Mouse (Mus musculus) lung, adult 2 months (tissue): ENCODE results near the gene Hipk4. TPM values are rescaled to one million over a fixed set of nuclear protein-coding genes. Genes with fewer than 3 reads are reported as not detected.

Experiments used
- DNase-seq: peaks from one replicate; pipeline ENCODE4 v3.0.0; 2022
- H3K4me1 ChIP-seq: fragments of 200-500 bp; 2 replicates; pipeline ENCODE4 v1.6.1; 2011; ENCODE audit warnings: low read length; ENCODE audit not compliant: control insufficient read depth, insufficient read depth
- H3K4me3 ChIP-seq: fragments of 200-500 bp; replicated peaks from 2 replicates; pipeline ENCODE3; 2011; ENCODE audit warnings: low read depth, mild to moderate bottlenecking, control low read depth, low read length; ENCODE audit errors: extremely low read depth
- CTCF ChIP-seq: fragments of 200-500 bp; IDR thresholded peaks from 2 replicates; pipeline ENCODE4 v1.5.1; 2011; ENCODE audit warnings: mild to moderate bottlenecking, low read length, control low read depth; ENCODE audit not compliant: insufficient read depth
- POLR2A ChIP-seq: fragments of 200-500 bp; IDR thresholded peaks from 2 replicates; pipeline ENCODE4 v1.6.1; 2011; ENCODE audit warnings: low read depth, mild to moderate bottlenecking, control low read depth, low read length, borderline replicate concordance; ENCODE audit errors: extremely low read depth
- WGBS: fragments of 180-500 bp; shearing (Covaris S2); methylation state at CpG from one replicate; pipeline ENCODE4 v1.1.7; 2018; 5-methylcytosine and 5-hydroxymethylcytosine counted together
- polyA plus RNA-seq: library from polyadenylated mRNA; depleted of rRNA; stranded (reverse); fragments of >200 nt; gene quantifications from 2 replicates; pipeline ENCODE4 v1.2.3, GENCODE M21; 2012; rRNA removed

The Hipk4 gene
- polyA plus RNA-seq, 1 experiment: 1.8 TPM

GRCm38 (mm10) chr7:27572133-27572532, 49.1 kb downstream of the Hipk4 start:
- H3K4me1 ChIP-seq: no peaks in the 10 kb centered on the region
- TF ChIP-seq CTCF: no peak
- no peak for TF ChIP-seq POLR2A
- no peak for DNase-seq
- no peak overlapping the region for H3K4me3 ChIP-seq
- WGBS: 81% methylated on average over 4 of the region's 4 CpGs

- DNase-seq: no peak
- WGBS: 91% methylated on average over 14 of the region's 14 CpGs
- Histone ChIP-seq H3K4me1 (no peaks in the 10 kb centered on the region), H3K4me3 (no peak overlapping the region)
- TF ChIP-seq CTCF (no peak), POLR2A (no peak)
These were observed 51.2 kb downstream of the Hipk4 start for GRCm38 (mm10) chr7:27574124-27574880.

GRCm38 (mm10) chr7:27576914-27577313, 53.8 kb downstream of the Hipk4 start:
- Histone ChIP-seq H3K4me3 (no peak overlapping the region), H3K4me1 (no peaks in the 10 kb centered on the region)
- WGBS: 72% methylated on average over 6 of the region's 6 CpGs
- TF ChIP-seq CTCF: peak; percentile 60
- no peak for TF ChIP-seq POLR2A
- DNase-seq: peak; percentile 38

GRCm38 (mm10) chr7:27577589-27577988, 54.5 kb downstream of the Hipk4 start:
- Histone ChIP-seq H3K4me3 (no peak overlapping the region), H3K4me1 (no peaks in the 10 kb centered on the region)
- TF ChIP-seq POLR2A (no peak), CTCF (no peak)
- WGBS: 73% methylated on average over 6 of the region's 6 CpGs
- DNase-seq: no peak

GRCm38 (mm10) chr7:27578465-27578864, 55.4 kb downstream of the Hipk4 start:
- Histone ChIP-seq H3K4me3 (no peak overlapping the region), H3K4me1 (no peaks in the 10 kb centered on the region)
- DNase-seq: no peak
- 85% methylated on average over 7 of the region's 7 CpGs for WGBS
- no peak for TF ChIP-seq POLR2A
- no peak for TF ChIP-seq CTCF

GRCm38 (mm10) chr7:27580380-27581174, 57.5 kb downstream of the Hipk4 start:
- no peaks in the 10 kb centered on the region for H3K4me1 ChIP-seq
- no peak for DNase-seq
- 90% methylated on average over 14 of the region's 14 CpGs for WGBS
- H3K4me3 ChIP-seq: no peak overlapping the region
- TF ChIP-seq POLR2A (no peak), CTCF (no peak)

Other genes starting within 250 kb of the Hipk4 start
- gene Ltbp4, start 185.6 kb upstream of the Hipk4 start, polyA plus RNA-seq: 496 and 612 TPM in 2 replicates
- 76.4 and 85.1 TPM in 2 replicates for gene Shkbp1, start 167.2 kb upstream of the Hipk4 start, polyA plus RNA-seq
- gene Gm20479, start 165.8 kb upstream of the Hipk4 start, polyA plus RNA-seq: not detected in 2 replicates
- 0.05 and 0.13 TPM in 2 replicates for gene Sptbn4, start 75.6 kb upstream of the Hipk4 start, polyA plus RNA-seq
- 71.6 and 78.8 TPM in 2 replicates for gene Blvrb, start 75.3 kb upstream of the Hipk4 start, polyA plus RNA-seq
- 10.2 and 10.5 TPM in 2 replicates for gene Sertad3, start 49.5 kb upstream of the Hipk4 start, polyA plus RNA-seq
- 50.7 and 56.1 TPM in 2 replicates for gene Sertad1, start 36.4 kb upstream of the Hipk4 start, polyA plus RNA-seq
- gene Prx, start 23.9 kb upstream of the Hipk4 start, polyA plus RNA-seq: 62.0 and 67.4 TPM in 2 replicates
- 180 and 201 TPM in 2 replicates for gene Pld3, start 30.0 kb downstream of the Hipk4 start, polyA plus RNA-seq
- gene 2310022A10Rik, start 30.0 kb downstream of the Hipk4 start, polyA plus RNA-seq: 22.4 and 28.5 TPM in 2 replicates
- gene Akt2, start 68.3 kb downstream of the Hipk4 start, polyA plus RNA-seq: 81.4 and 101 TPM in 2 replicates
- not detected in 2 replicates for gene Ttc9b, start 130.6 kb downstream of the Hipk4 start, polyA plus RNA-seq
- 27.1 and 31.9 TPM in 2 replicates for gene Map3k10, start 151.3 kb downstream of the Hipk4 start, polyA plus RNA-seq
- 0.36 and 1.5 TPM in 2 replicates for gene Zfp607b, start 166.1 kb downstream of the Hipk4 start, polyA plus RNA-seq
- gene Zfp60, start 208.1 kb downstream of the Hipk4 start, polyA plus RNA-seq: 1.2 and 1.9 TPM in 2 replicates